Mouse (Mus musculus): ENCODE data around the gene Rnf115.

DNA sequence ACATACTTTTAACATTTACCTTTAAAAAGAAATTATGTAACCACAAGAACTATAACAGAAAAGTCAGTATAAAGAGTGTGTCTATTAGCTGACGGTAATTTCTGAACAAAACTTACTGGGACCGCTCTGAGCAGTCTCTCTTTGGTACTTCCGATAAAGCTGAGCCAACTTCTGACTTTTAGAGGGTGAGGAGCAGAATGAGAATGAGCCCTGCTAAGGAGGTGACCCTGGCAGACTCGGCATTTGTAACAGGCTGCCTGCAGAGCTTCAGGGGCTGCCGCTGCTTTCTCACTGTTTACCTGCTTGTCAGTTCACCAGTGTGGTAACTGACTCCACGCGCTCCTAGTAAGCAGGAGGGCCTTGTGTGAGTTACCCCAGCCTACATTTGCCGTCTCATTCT, 54.8 kb downstream of the Rnf115 start:
- TF ChIP-seq POLR2A (IDR thresholded peaks at IDR 0.05; ENCODE audit: low read depth, low read length) (no peak), CTCF (IDR thresholded peaks at IDR 0.05; ENCODE audit: extremely low read depth, insufficient read depth, insufficient read length, insufficient replicate concordance) (no peak)
